Mouse (Mus musculus) WW6 (cell line): ENCODE data around the gene Rhox2f.
"Not testable (repeated sequence)": the region's sequence is repeated elsewhere in the genome, so short reads cannot be mapped to it uniquely, and the experiment has no call there.

Experiments
- DNase-seq: peaks from one replicate; pipeline ENCODE4 v3.0.0-alpha.2; 2013; ENCODE audit warnings: low read depth, low spot score

Rhox2f gene

GRCm38 (mm10) chrX:37571105-37571504, at the start of gene Rhox2f:
Gene Rhox2f, plus strand, starts transcription at chrX:37571405.
- not testable (repeated sequence) for DNase-seq

GRCm38 (mm10) chrX:37530152-37530551, 41.1 kb upstream of the Rhox2f start, which contains the start of gene Rhox2e:
Gene Rhox2e, plus strand, starts transcription at chrX:37530452.
- not testable (repeated sequence) for DNase-seq

- not testable (repeated sequence) for DNase-seq
Observed at GRCm38 (mm10) chrX:37541719-37542118, 29.5 kb upstream of the Rhox2f start, which contains the start of gene Rhox3e. Gene Rhox3e, plus strand, starts transcription at chrX:37542019.

GRCm38 (mm10) chrX:37557112-37557511, 14.1 kb upstream of the Rhox2f start, which contains the start of gene Rhox4e:
Gene Rhox4e, plus strand, starts transcription at chrX:37557412.
- not testable (repeated sequence) for DNase-seq

GRCm38 (mm10) chrX:37572638-37573037, 1.4 kb downstream of the Rhox2f start:
- not testable (repeated sequence) for DNase-seq

- not testable (repeated sequence) for DNase-seq
Observed at GRCm38 (mm10) chrX:37580692-37581091, 9.5 kb downstream of the Rhox2f start, which contains the start of gene Rhox3f. Gene Rhox3f, plus strand, starts transcription at chrX:37580992.

- not testable (repeated sequence) for DNase-seq
Observed at GRCm38 (mm10) chrX:37607604-37608003, 36.4 kb downstream of the Rhox2f start, which contains the start of gene Rhox4f. Gene Rhox4f, minus strand, starts transcription at chrX:37607704.
